Mouse (Mus musculus): ENCODE results near the gene Tnk1.

Gene Tnk1

DNA sequence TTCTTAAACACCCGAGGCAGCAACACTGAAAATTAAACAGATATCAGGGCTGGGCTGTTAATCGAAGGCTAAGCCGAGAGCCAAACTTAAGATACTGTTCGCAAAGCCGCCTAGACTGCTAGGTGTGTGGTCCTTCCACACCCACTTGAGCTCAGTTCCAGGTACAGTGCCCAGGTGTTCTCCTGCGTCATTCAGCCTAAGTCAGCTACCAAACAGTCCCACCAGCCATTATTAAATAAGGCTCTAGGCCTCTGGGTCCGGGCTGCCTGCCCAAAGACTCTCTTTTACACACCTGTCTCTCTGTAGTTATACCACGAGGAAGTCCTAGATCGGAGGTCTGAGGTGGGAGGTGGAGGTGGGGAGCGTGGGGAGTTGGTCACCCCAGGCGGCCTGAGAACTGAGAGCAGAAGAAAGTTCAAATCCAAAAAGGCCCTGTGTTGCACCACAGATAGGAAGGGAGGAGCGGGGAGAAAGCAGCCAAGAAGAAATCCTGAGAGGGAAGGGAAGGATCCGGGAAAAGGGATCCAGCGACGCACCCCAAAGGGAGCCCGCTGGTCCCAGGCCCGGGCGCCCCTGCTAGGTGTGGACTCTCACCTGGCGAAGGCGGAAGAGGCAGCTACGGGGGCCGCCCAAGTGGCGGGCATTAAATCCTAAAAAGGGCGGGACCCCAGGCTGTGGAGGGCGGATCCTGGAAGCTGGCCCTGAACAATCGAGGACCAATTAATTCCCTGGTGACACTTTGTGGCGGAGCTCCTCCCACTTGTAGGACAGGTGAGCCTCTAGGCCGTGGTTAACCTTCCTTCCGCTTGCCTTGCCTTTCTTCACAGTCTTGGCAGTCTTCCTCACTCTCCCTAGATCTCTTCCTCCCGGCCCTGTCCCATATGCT is at the start of gene Tnk1:
Tnk1 (minus strand) TSS at position 618 of the 886 bp plus-strand sequence.
- no peak for DNase-seq

DNA sequence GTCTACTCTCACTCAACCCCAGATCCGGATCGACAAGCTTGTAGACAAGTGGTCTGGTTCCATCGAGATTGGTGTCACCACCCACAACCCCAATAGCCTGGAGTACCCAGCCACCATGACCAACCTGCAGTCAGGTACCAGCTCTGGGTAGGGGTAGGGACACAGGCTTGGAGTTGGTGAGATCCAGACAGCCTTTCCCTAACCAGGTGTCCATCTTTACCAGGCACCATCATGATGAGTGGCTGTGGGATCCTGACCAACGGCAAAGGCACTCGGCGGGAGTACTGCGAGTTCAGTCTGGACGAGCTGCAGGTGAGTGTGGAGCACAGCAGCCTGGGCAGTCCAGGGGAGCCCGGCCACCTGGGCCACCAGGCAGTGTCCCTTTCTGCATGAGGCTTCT is 45.8 kb upstream of the Tnk1 start:
- no peak for DNase-seq

DNA sequence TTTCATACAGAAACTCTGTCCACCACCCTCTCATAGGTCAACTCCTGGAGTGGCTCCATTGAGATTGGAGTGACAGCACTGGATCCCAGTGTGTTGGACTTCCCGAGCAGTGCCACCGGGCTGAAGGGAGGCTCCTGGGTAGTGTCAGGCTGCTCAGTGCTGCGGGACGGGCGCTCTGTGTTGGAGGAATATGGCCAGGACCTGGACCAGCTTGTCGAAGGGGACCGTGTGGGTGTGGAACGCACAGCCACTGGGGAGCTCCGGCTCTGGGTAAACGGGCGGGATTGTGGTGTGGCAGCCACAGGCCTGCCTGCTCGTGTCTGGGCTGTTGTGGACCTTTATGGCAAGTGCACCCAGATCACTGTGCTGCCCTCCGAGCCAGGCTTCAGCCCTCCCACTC is 44.4 kb upstream of the Tnk1 start:
- DNase-seq: no peak

- DNase-seq: no peak
These were observed 43.5 kb upstream of the Tnk1 start for GRCm38 (mm10) chr11:69901993-69902392.

GRCm38 (mm10) chr11:69901406-69901846 is 42.9 kb upstream of the Tnk1 start:
- peak; percentile 85 for DNase-seq

- peak; percentile 87 to 90 for DNase-seq
These were observed 42.2 kb upstream of the Tnk1 start, which contains the start of the genes 2810408A11Rik and Neurl4 for GRCm38 (mm10) chr11:69900471-69901405. Gene 2810408A11Rik (minus strand): TSS chr11:69900987. Gene Neurl4 (plus strand): TSS chr11:69901072.

GRCm38 (mm10) chr11:69899870-69900269 is 41.3 kb upstream of the Tnk1 start:
- no peak for DNase-seq

DNA sequence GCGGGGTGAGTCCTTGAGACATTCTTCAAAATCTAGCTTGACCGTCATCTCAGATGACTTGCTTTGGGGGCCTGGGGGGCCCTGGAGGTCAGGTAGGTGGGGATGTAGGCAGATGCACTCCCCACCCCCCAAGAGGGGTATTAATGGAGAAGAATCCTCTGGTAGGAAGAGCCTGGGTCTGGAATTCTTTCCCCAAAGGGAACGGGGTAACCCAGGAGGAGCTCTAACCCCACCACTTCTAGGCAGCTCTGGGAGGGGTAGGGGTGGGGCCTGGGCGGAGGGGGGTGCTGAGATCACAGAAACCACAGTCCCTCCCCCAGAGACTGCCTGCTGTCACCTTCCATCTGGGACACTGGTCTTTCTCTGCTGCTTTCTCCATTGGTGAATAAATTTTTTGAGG is 36.8 kb upstream of the Tnk1 start, which contains the start of gene Acap1:
Acap1 (minus strand) TSS at position 249 of the 400 bp plus-strand sequence.
- peak; percentile 63 to 65 for DNase-seq

DNA sequence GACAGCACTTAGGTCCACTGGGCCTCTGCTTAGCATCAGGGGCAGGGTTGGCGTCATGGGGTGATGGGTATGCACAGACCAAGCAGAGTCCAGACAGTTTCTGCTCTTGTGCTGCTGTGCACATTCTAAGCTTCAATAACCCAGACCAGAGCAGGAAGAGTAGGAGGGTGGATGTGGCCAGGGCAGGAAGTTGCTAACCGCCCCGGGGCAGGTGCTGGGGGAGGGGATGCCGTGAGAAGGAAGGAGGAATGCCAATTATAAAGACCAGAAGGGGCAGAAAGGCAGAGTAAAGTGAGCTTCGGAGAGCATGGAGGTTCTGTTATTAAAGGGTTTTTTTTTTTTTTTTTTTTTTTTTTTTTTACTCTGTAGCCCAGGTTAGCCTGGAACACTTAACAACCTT is 36.1 kb upstream of the Tnk1 start:
- peak; percentile 77 to 82 for DNase-seq

DNA sequence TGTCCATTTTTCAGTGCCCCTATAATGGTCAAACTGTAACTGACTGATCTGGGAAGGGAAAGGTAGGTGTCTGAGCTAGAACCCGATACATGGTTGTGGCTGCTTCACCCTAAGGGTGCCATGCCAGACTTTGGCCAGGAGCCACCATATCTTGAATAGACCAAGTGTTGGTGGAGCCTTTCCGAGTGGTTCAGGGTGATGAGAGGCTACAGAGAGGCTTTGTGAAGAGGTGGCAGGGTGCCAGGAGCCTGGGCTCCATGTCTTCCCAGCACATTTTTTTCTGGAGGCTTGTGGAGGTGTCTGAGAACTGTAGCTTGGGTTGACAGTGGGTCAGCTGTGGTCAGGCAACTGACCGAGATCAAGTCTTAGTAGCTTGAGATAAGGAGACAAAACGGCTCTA is 33.0 kb upstream of the Tnk1 start:
- no peak for DNase-seq

DNA sequence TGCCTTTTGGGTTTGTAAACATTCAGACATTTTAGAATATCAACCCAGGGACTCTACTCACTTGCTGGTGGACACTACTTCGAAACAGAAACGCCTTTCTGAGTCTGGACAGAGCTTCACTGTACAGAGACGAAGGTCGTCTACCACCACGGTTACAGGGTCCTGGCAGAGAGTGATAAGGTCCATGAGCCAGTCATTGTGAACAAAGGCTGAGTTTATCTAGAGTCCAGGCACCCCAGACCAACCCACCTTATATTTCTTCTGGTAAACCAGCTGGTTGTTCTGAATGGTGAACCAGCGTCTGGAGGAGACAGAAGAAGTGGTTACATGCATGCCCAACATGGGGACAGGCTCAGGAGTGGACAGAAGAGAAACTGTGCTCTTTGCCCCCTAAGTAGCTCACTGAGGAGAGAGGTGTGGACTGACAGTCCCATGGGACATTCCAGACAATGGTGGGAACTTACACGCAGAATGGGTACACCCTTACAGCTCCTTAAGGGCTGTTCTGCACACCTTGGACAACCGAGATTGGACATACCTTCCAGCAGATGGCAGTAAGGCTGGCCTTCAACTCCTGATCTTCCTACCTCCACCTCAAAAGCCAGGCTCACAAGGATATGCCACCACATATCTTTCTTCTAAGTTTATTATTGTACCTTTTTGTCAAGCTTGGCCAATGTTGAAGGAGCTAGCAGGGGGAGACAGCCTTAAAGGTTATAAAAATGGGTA is 28.5 kb upstream of the Tnk1 start:
- DNase-seq: no peak

- DNase-seq: no peak
These were observed 26.1 kb upstream of the Tnk1 start for GRCm38 (mm10) chr11:69884663-69885062.

- no peak for DNase-seq
These were observed 25.7 kb upstream of the Tnk1 start for GRCm38 (mm10) chr11:69884240-69884639.

GRCm38 (mm10) chr11:69883527-69884151 is 25.1 kb upstream of the Tnk1 start:
- DNase-seq: no peak

DNA sequence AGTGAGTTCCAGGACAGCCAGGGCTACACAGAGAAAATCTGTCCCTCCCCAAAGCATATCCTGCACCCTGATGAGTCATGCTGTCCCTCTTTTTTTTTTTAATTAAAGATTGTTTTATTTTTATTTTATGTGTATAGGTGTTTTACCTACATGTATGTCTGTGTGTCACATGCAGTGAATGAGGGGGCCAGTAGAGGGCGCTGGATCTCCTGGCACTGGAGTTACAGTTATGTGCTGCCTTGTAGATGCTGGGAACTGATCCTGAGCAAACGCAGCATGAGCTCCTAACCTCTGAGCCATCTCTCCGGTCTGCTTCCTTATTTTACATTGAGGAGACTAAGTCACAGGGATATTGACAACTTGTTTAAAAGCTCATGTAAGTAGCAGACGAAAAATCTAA is 24.5 kb upstream of the Tnk1 start:
- DNase-seq: peak; percentile 83 to 84

GRCm38 (mm10) chr11:69881787-69882670 is 23.5 kb upstream of the Tnk1 start:
- no peak for DNase-seq

DNA sequence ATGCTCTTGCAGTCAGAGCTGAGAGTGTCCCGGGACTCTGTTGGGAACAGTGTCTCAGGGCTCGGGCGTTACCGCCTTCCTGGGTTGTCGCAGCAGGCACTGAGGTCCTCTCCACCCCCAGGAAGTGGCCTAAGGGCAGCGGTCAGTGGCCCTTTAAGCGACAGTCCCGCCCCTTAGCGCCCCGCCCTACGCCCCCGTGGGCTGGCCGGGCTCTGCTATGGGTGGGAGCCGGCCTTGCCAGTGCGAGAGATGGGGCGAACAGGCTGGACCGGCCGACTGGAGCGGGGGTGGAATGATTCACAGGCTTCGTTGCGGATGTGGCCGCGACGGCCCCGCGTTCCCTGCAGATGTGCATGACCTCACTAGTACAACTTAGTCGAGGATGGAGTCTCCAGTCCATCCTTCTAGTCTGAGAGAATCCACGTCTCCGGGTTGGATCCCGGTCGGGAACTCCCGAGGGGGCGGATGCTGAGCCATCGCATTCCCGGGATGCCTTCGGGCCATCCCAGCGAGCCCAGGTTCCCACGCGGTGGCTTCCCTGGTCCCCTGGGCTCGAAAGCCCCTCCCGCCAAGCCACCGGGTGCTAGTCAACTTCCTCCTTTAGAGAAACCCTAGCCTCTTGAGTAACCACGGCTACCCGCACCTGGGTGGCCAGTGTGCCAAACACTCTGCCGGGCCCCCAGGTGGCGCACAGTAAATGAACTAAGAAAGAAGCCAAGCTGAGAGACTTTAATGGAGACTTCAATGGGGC is 22.5 kb upstream of the Tnk1 start, which contains the start of gene Kctd11:
Kctd11 (minus strand) TSS at position 554 of the 751 bp plus-strand sequence.
- peak; percentile 90 to 92 for DNase-seq

GRCm38 (mm10) chr11:69880506-69880852 is 21.9 kb upstream of the Tnk1 start:
- peak; percentile 76 for DNase-seq

GRCm38 (mm10) chr11:69879711-69880110 is 21.2 kb upstream of the Tnk1 start:
- DNase-seq: no peak

GRCm38 (mm10) chr11:69878952-69879351 is 20.4 kb upstream of the Tnk1 start:
- DNase-seq: no peak

Data from B cell, adult 2 months (primary cell).